In the genomic region with DNA sequence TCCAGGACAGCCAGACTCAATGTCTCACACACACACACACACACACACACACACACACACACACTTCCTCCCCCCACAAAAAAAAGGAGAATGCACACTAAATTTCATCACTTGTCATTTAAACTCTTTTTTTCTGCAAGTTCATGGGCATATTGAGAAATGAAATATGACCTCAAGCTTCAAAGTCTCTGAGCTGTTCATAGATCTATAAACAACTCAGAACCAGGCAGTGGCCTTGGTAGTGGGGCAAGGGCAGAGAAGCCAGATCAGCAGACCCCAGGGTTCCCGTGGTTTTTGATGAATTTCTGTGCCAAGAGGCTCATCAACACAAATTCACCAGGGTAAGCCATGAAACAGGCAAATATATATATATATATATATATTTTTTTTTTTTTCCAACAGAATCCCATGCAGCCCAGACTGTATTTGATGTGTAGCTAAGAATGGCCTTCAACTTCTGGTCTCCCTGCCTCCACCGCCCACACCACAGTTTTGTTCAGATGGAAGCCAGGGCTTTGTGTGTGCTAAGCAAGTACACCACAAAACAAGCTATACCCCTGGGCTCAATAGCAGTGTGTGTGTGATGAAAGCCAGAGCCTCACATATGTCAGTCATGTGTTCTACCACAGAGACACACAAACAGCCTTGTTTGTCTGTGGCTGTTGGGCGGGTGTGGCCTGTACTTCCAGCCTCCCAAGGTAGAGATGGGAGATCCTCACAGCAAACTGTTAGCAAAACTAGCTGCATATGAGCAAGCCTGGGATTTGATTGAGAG, we compare ENCODE assay signal across 21 mouse cellular contexts. TPM values are rescaled to one million over a fixed set of nuclear protein-coding genes. Genes with fewer than 3 reads are reported as not detected.
DNase-seq lines count a peak whose midpoint lies in the region; ATAC-seq and TF ChIP-seq lines count a peak whose summit lies in the region.
"Had no signal": no experiment of that assay in that cellular context is flagged by ENCODE, and none has a peak within 500 bp of the region (broad histone marks: within the 10 kb centered on the region; RNA-seq: fewer than 3 reads in every experiment).

No protein-coding gene starts in this region.

- no peak overlapping the region for H3K9ac ChIP-seq in heart, embryonic 14.5 days (ENCODE audit: low read length)
- H3K9ac ChIP-seq in heart, adult 2 months (ENCODE audit: low read depth, low read length) = no peak overlapping the region
- no peak overlapping the region for H3K9ac ChIP-seq in limb, embryonic 15.5 days
- H3K9ac ChIP-seq: forebrain, embryonic 13.5 days; limb, embryonic 12.5 days; liver, embryonic 15.5 days; neural tube, embryonic 15.5 days had no signal

- no peak overlapping the region for H3K4me2 ChIP-seq in heart, embryonic 14.5 days (ENCODE audit: low read length)
- H3K4me2 ChIP-seq in limb, embryonic 15.5 days = no peak overlapping the region
- H3K4me2 ChIP-seq: forebrain, embryonic 13.5 days; limb, embryonic 12.5 days; liver, embryonic 15.5 days; neural tube, embryonic 15.5 days had no signal

- no peak for TF ChIP-seq CTCF in heart, adult 2 months (IDR thresholded peaks at IDR 0.05)

- H3K27ac ChIP-seq in heart, embryonic 14.5 days (replicated peaks in 1 of 2; ENCODE audit: control insufficient read depth in 1 of 2, insufficient read depth in 1 of 2, low read depth in 2 of 2, low read length in 2 of 2) = peak overlapping the region; percentile 4 to 89; a peak in 3 of 4 replicates
- H3K27ac ChIP-seq in heart, adult 2 months = no peak overlapping the region
- peak overlapping the region; percentile 3; the same call in 1 of the 2 replicates for H3K27ac ChIP-seq in limb, embryonic 15.5 days
- H3K27ac ChIP-seq: forebrain, embryonic 13.5 days; hindbrain, embryonic 10.5 days; hindbrain, postnatal 0 days; limb, embryonic 12.5 days; liver, embryonic 15.5 days; neural tube, embryonic 15.5 days had no signal

- H3K79me2 ChIP-seq in heart, adult 2 months (replicated peaks; ENCODE audit: control insufficient read depth, insufficient read depth, low read length) = no peaks in the 10 kb centered on the region

- 71% methylated on average over 3 of the region's 3 CpGs for WGBS in heart, embryonic 14.5 days
- WGBS in heart, adult 2 months = 87% methylated on average over 3 of the region's 3 CpGs
- 58% methylated on average over 3 of the region's 3 CpGs for WGBS in limb, embryonic 15.5 days

- ATAC-seq in heart, embryonic 14.5 days (ENCODE audit: insufficient number of reproducible peaks, insufficient read depth, low FRiP score, low read depth) = no peak
- no peak for ATAC-seq in limb, embryonic 15.5 days (ENCODE audit: insufficient number of reproducible peaks, low FRiP score, low TSS enrichment, low read depth)
- ATAC-seq: forebrain, embryonic 13.5 days; hindbrain, postnatal 0 days; intestine, postnatal 0 days had no signal

- H3K9me3 ChIP-seq in heart, embryonic 14.5 days (ENCODE audit: control insufficient read depth, low read length) = 0 out of 2 replicates have a peak, but pooled peaks cover 5% of the 10 kb centered on the region
- no peaks in the 10 kb centered on the region for H3K9me3 ChIP-seq in limb, embryonic 15.5 days
- H3K9me3 ChIP-seq: forebrain, embryonic 13.5 days; hindbrain, embryonic 10.5 days; neural tube, embryonic 15.5 days had no signal

- no peak for TF ChIP-seq EP300 in heart, adult 2 months (IDR thresholded peaks at IDR 0.05; ENCODE audit: insufficient read depth, low read depth, low read length)

- no peak for TF ChIP-seq POLR2A in heart, adult 2 months (IDR thresholded peaks at IDR 0.05; ENCODE audit: insufficient read depth, low read depth, low read length)

- no peaks in the 10 kb centered on the region for H3K27me3 ChIP-seq in heart, embryonic 14.5 days (ENCODE audit: control insufficient read depth, insufficient read depth, low read length)
- H3K27me3 ChIP-seq in heart, adult 2 months (ENCODE audit: control insufficient read depth, insufficient read depth, low read length) = no peaks in the 10 kb centered on the region
- no peaks in the 10 kb centered on the region for H3K27me3 ChIP-seq in limb, embryonic 15.5 days
- H3K27me3 ChIP-seq: forebrain, embryonic 13.5 days; limb, embryonic 12.5 days; liver, embryonic 15.5 days; neural tube, embryonic 15.5 days had no signal

- no peak overlapping the region for H3K4me3 ChIP-seq in heart, embryonic 14.5 days (ENCODE audit: control insufficient read depth in 1 of 2, insufficient read depth in 1 of 2, low read depth in 1 of 2, low read length in 2 of 2)
- H3K4me3 ChIP-seq in heart, adult 2 months = no peak overlapping the region
- no peak overlapping the region for H3K4me3 ChIP-seq in limb, embryonic 15.5 days
- H3K4me3 ChIP-seq: erythroblast, embryonic 14.5 days; forebrain, embryonic 13.5 days; hindbrain, embryonic 10.5 days; limb, embryonic 12.5 days; liver, embryonic 15.5 days; megakaryocyte, embryonic 14.5 days; neural tube, embryonic 15.5 days had no signal

- H3K36me3 ChIP-seq in heart, embryonic 14.5 days (ENCODE audit: control insufficient read depth, insufficient read depth, low read length) = no peaks in the 10 kb centered on the region
- no peaks in the 10 kb centered on the region for H3K36me3 ChIP-seq in heart, adult 2 months (ENCODE audit: control insufficient read depth, insufficient read depth, low read length)
- H3K36me3 ChIP-seq in limb, embryonic 15.5 days = no peaks in the 10 kb centered on the region
- H3K36me3 ChIP-seq: hindbrain, embryonic 10.5 days; limb, embryonic 12.5 days; liver, embryonic 15.5 days; neural tube, embryonic 15.5 days had no signal

- intact Hi-C loops in heart, adult 2 months (cut with DNase I) = no loop called here

- peaks cover 11 to 26% of the 10 kb centered on the region in 2 experiments for H3K4me1 ChIP-seq in heart, embryonic 14.5 days (ENCODE audit: control insufficient read depth in 2 of 2, insufficient read depth in 2 of 2, low read length in 2 of 2)
- H3K4me1 ChIP-seq in heart, adult 2 months (ENCODE audit: control insufficient read depth, insufficient read depth, low read length) = peaks cover 7% of the 10 kb centered on the region
- peaks cover 8% of the 10 kb centered on the region; the same call in 1 of the 2 replicates for H3K4me1 ChIP-seq in limb, embryonic 15.5 days
- H3K4me1 ChIP-seq: liver, embryonic 15.5 days; neural tube, embryonic 15.5 days had no signal

- no peak for DNase-seq in heart, adult 2 months
- peak; percentile 61 for DNase-seq in 416B (ENCODE audit: low read depth)
- peak; percentile 50 for DNase-seq in adrenal gland, postnatal 14 days
- no peak for DNase-seq in right cerebral cortex, adult 18-20 months
- DNase-seq in cerebellum, adult 9-11 months = no peak
- DNase-seq: cerebellum, postnatal 14 days; lung, postnatal 14 days; midbrain, embryonic 14.5 days; right cerebral cortex, postnatal 14 days; thymus, postnatal 4 days had no signal

RNA-seq across cellular contexts. Expression of gene Cyth3, which starts 27.8 kb away (rescaled TPM):
- 49.2 and 56.2 TPM in 2 replicates for polyA plus RNA-seq in heart, embryonic 14.5 days (2014; fragmentation: Nextera tagmentation; extraction: Ambion mirVana)
- 10 to 100 TPM; 26.1 to 44.6 TPM for total RNA-seq in heart, adult 2 months (2021)
- polyA plus RNA-seq in heart, adult 2 months (2012; rRNA removed) = 25.1 and 39.2 TPM in 2 replicates
- total RNA-seq in adrenal gland, postnatal 14 days (2021) = 139 and 144 TPM in 2 replicates
- polyA plus RNA-seq in limb, embryonic 15.5 days (2015; fragmentation: Nextera tagmentation; extraction: Ambion mirVana) = 78.0 and 78.5 TPM in 2 replicates

Comparison
In these comparisons a context has a peak if more than half of its experiments do, and no peak if none do; other contexts are left out.
1. DNase-seq: peak in 416B (single experiment) and adrenal gland, postnatal 14 days (single experiment); none in heart, adult 2 months (0 of 2), right cerebral cortex, adult 18-20 months (single experiment) and cerebellum, adult 9-11 months (single experiment).